Mouse (Mus musculus): ENCODE data around the gene Ddx31. TPM values are rescaled to one million over a fixed set of nuclear protein-coding genes. Genes with fewer than 3 reads are reported as not detected.

Ddx31 gene
- polyA plus RNA-seq, 1 experiment = 9.5 TPM

DNA sequence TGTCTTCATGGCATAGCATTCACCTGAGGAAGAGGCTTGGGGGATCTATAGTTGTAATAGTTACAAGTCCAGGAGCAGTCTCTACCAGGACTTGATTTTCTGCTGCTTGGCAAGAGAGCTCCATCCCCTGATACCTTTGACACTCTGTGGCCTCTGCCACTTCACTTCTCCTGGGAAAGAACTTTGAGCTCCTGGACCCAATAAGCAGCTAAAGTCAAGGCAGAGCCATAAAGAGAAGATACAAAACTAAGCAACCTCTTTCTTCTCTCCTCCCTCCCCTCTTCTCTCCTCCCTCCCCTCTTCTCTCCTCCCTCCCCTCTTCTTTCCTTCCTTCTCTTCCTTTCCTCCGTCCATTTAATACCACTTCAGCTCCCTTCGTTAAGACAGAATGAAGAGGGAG is 73.9 kb downstream of the Ddx31 start:
- Histone ChIP-seq H3K36me3 (ENCODE audit: control insufficient read depth, insufficient read depth) (no peaks in the 10 kb centered on the region), H3ac (ENCODE audit: control insufficient read depth, insufficient read length, low read depth) (no peak overlapping the region), H3K27me3 (ENCODE audit: control insufficient read depth, insufficient read depth, insufficient read length) (peaks cover 7% of the 10 kb centered on the region), H3K4me3 (ENCODE audit: insufficient read depth, poor library complexity, severe bottlenecking) (no peak overlapping the region), H3K79me3 (ENCODE audit: low read depth) (no peaks in the 10 kb centered on the region), H3K79me2 (ENCODE audit: control insufficient read depth, insufficient read depth) (no peaks in the 10 kb centered on the region)
- TF ChIP-seq FOSL1 (IDR thresholded peaks at IDR 0.05; ENCODE audit: insufficient read depth, low read length, poor library complexity, severe bottlenecking) = no peak
- TF ChIP-seq CEBPB (IDR thresholded peaks at IDR 0.05; ENCODE audit: low read depth) = no peak
- TF ChIP-seq MYOD1 (IDR thresholded peaks at IDR 0.05; ENCODE audit: control insufficient read depth, insufficient read length, low read depth) = no peak
- TF ChIP-seq USF1 (IDR thresholded peaks at IDR 0.05; ENCODE audit: low read depth) = no peak
- TF ChIP-seq MYOG (IDR thresholded peaks at IDR 0.05; ENCODE audit: control insufficient read depth, extremely low read depth, insufficient read length) = no peak
- no peak for TF ChIP-seq CTCF (IDR thresholded peaks at IDR 0.05; ENCODE audit: control insufficient read depth, insufficient read depth, insufficient read length)

- Histone ChIP-seq H3K27me3 (ENCODE audit: control insufficient read depth, insufficient read depth, insufficient read length) (peaks cover 12% of the 10 kb centered on the region), H3K4me3 (ENCODE audit: insufficient read depth, poor library complexity, severe bottlenecking) (no peak overlapping the region)
Observed at GRCm38 (mm10) chr2:28915104-28915738, 75.0 kb downstream of the Ddx31 start.

GRCm38 (mm10) chr2:28915768-28916512 is 75.7 kb downstream of the Ddx31 start:
- peaks cover 12% of the 10 kb centered on the region for H3K27me3 ChIP-seq (ENCODE audit: control insufficient read depth, insufficient read depth, insufficient read length)
- no peak overlapping the region for H3ac ChIP-seq (ENCODE audit: control insufficient read depth, insufficient read length, low read depth)
- H3K79me2 ChIP-seq (ENCODE audit: control insufficient read depth, insufficient read depth) = no peaks in the 10 kb centered on the region
- H3K36me3 ChIP-seq (ENCODE audit: control insufficient read depth, insufficient read depth) = no peaks in the 10 kb centered on the region
- TF ChIP-seq CEBPB (IDR thresholded peaks at IDR 0.05; ENCODE audit: low read depth) (no peak), MYOG (IDR thresholded peaks at IDR 0.05; ENCODE audit: control insufficient read depth, extremely low read depth, insufficient read length) (no peak), MAX (IDR thresholded peaks at IDR 0.05) (no peak), CTCF (IDR thresholded peaks at IDR 0.05; ENCODE audit: control insufficient read depth, insufficient read depth, insufficient read length) (no peak), FOSL1 (IDR thresholded peaks at IDR 0.05; ENCODE audit: insufficient read depth, low read length, poor library complexity, severe bottlenecking) (no peak), MYOD1 (IDR thresholded peaks at IDR 0.05; ENCODE audit: control insufficient read depth, insufficient read length, low read depth) (no peak), USF1 (IDR thresholded peaks at IDR 0.05; ENCODE audit: low read depth) (no peak)
- H3K79me3 ChIP-seq (ENCODE audit: low read depth) = no peaks in the 10 kb centered on the region
- no peak overlapping the region for H3K4me3 ChIP-seq (ENCODE audit: insufficient read depth, poor library complexity, severe bottlenecking)

More at GRCm38 (mm10) chr2:28915104-28915738, 75.0 kb downstream of the Ddx31 start:
- TF ChIP-seq MAX (IDR thresholded peaks at IDR 0.05) = no peak
- no peak for TF ChIP-seq MYOD1 (IDR thresholded peaks at IDR 0.05; ENCODE audit: control insufficient read depth, insufficient read length, low read depth)
- TF ChIP-seq FOSL1 (IDR thresholded peaks at IDR 0.05; ENCODE audit: insufficient read depth, low read length, poor library complexity, severe bottlenecking) = no peak
- no peak for TF ChIP-seq MYOG (IDR thresholded peaks at IDR 0.05; ENCODE audit: control insufficient read depth, extremely low read depth, insufficient read length)
- TF ChIP-seq USF1 (IDR thresholded peaks at IDR 0.05; ENCODE audit: low read depth) = no peak
- no peak for TF ChIP-seq CEBPB (IDR thresholded peaks at IDR 0.05; ENCODE audit: low read depth)
- TF ChIP-seq CTCF (IDR thresholded peaks at IDR 0.05; ENCODE audit: control insufficient read depth, insufficient read depth, insufficient read length) = no peak
- no peak overlapping the region for H3ac ChIP-seq (ENCODE audit: control insufficient read depth, insufficient read length, low read depth)
- no peaks in the 10 kb centered on the region for H3K36me3 ChIP-seq (ENCODE audit: control insufficient read depth, insufficient read depth)
- no peaks in the 10 kb centered on the region for H3K79me3 ChIP-seq (ENCODE audit: low read depth)
- H3K79me2 ChIP-seq (ENCODE audit: control insufficient read depth, insufficient read depth) = no peaks in the 10 kb centered on the region

DNA sequence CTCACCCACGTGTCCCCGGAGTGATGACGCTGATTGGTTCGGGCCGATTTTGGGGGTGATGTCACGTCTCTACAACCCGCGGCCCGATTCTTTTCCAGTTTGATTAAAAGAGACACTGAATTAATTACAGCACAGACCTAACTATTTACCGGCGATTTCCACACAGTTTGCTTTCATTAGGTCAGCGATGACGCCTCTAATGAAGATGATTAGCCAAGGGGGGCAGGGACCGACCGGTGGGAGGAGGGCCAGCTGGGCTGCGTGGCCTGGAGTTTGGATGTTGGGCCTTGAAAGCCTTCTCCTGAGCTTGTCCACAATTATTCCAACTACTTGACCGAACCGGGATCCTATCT is 76.3 kb downstream of the Ddx31 start, which contains the start of gene Barhl1:
Gene Barhl1, minus strand, starts transcription at position 156 of the 353 bp plus-strand sequence.
- Histone ChIP-seq H3ac (ENCODE audit: control insufficient read depth, insufficient read length, low read depth) (no peak within 1 kb of the TSS), H3K79me2 (ENCODE audit: control insufficient read depth, insufficient read depth) (no peaks in the 10 kb centered on the region), H3K4me3 (ENCODE audit: insufficient read depth, poor library complexity, severe bottlenecking) (no peak within 1 kb of the TSS), H3K36me3 (ENCODE audit: control insufficient read depth, insufficient read depth) (no peaks in the 10 kb centered on the region), H3K79me3 (ENCODE audit: low read depth) (no peaks in the 10 kb centered on the region), H3K27me3 (ENCODE audit: control insufficient read depth, insufficient read depth, insufficient read length) (peaks cover 12% of the 10 kb centered on the region)
- TF ChIP-seq FOSL1 (IDR thresholded peaks at IDR 0.05; ENCODE audit: insufficient read depth, low read length, poor library complexity, severe bottlenecking) = no peak
- TF ChIP-seq MAX (IDR thresholded peaks at IDR 0.05) = no peak
- TF ChIP-seq MYOD1 (IDR thresholded peaks at IDR 0.05; ENCODE audit: control insufficient read depth, insufficient read length, low read depth) = no peak
- no peak for TF ChIP-seq USF1 (IDR thresholded peaks at IDR 0.05; ENCODE audit: low read depth)
- no peak for TF ChIP-seq MYOG (IDR thresholded peaks at IDR 0.05; ENCODE audit: control insufficient read depth, extremely low read depth, insufficient read length)
- TF ChIP-seq CEBPB (IDR thresholded peaks at IDR 0.05; ENCODE audit: low read depth) = no peak
- TF ChIP-seq CTCF (IDR thresholded peaks at IDR 0.05; ENCODE audit: control insufficient read depth, insufficient read depth, insufficient read length) = no peak

GRCm38 (mm10) chr2:28917156-28917517 is 76.9 kb downstream of the Ddx31 start:
- Histone ChIP-seq H3K79me2 (ENCODE audit: control insufficient read depth, insufficient read depth) (no peaks in the 10 kb centered on the region), H3ac (ENCODE audit: control insufficient read depth, insufficient read length, low read depth) (no peak overlapping the region), H3K36me3 (ENCODE audit: control insufficient read depth, insufficient read depth) (no peaks in the 10 kb centered on the region), H3K27me3 (ENCODE audit: control insufficient read depth, insufficient read depth, insufficient read length) (peaks cover 12% of the 10 kb centered on the region), H3K79me3 (ENCODE audit: low read depth) (no peaks in the 10 kb centered on the region), H3K4me3 (ENCODE audit: insufficient read depth, poor library complexity, severe bottlenecking) (no peak overlapping the region)
- TF ChIP-seq USF1 (IDR thresholded peaks at IDR 0.05; ENCODE audit: low read depth) = no peak
- no peak for TF ChIP-seq MYOD1 (IDR thresholded peaks at IDR 0.05; ENCODE audit: control insufficient read depth, insufficient read length, low read depth)
- TF ChIP-seq CEBPB (IDR thresholded peaks at IDR 0.05; ENCODE audit: low read depth) = no peak
- TF ChIP-seq FOSL1 (IDR thresholded peaks at IDR 0.05; ENCODE audit: insufficient read depth, low read length, poor library complexity, severe bottlenecking) = no peak
- no peak for TF ChIP-seq MAX (IDR thresholded peaks at IDR 0.05)
- TF ChIP-seq CTCF (IDR thresholded peaks at IDR 0.05; ENCODE audit: control insufficient read depth, insufficient read depth, insufficient read length) = no peak
- no peak for TF ChIP-seq MYOG (IDR thresholded peaks at IDR 0.05; ENCODE audit: control insufficient read depth, extremely low read depth, insufficient read length)
